Mouse (Mus musculus) kidney, adult 11 months (tissue): ENCODE data around the gene Ppp1r35.
A peak's percentile ranks its signal among the peaks of the same experiment; 100 is the strongest.

ENCODE experiments used
- DNase-seq: peaks from one replicate; pipeline ENCODE4 v3.0.0; 2022

Gene Ppp1r35

GRCm38 (mm10) chr5:137751988-137752387 lies 26.7 kb upstream of the Ppp1r35 start:
- no peak for DNase-seq

- DNase-seq, result no peak
Measured at GRCm38 (mm10) chr5:137753111-137753832, 25.4 kb upstream of the Ppp1r35 start.

GRCm38 (mm10) chr5:137755425-137755824 lies 23.2 kb upstream of the Ppp1r35 start:
- peak; percentile 4 for DNase-seq

GRCm38 (mm10) chr5:137756106-137756505 lies 22.5 kb upstream of the Ppp1r35 start:
- peak; percentile 4 for DNase-seq

- peak; percentile 87 for DNase-seq
Measured at GRCm38 (mm10) chr5:137756882-137757661, 21.6 kb upstream of the Ppp1r35 start.

- DNase-seq, result peak; percentile 43
Measured at GRCm38 (mm10) chr5:137757887-137758286, 20.8 kb upstream of the Ppp1r35 start.

GRCm38 (mm10) chr5:137758921-137759534 lies 19.6 kb upstream of the Ppp1r35 start:
- DNase-seq, result peak; percentile 6

- peak; percentile 92 for DNase-seq
Measured at GRCm38 (mm10) chr5:137759971-137760412, 18.7 kb upstream of the Ppp1r35 start.

- DNase-seq, result peak; percentile 5
Measured at GRCm38 (mm10) chr5:137764609-137765340, 13.9 kb upstream of the Ppp1r35 start.

GRCm38 (mm10) chr5:137766270-137766669 lies 12.4 kb upstream of the Ppp1r35 start:
- DNase-seq, result no peak

GRCm38 (mm10) chr5:137768475-137768874 lies 10.2 kb upstream of the Ppp1r35 start:
- no peak for DNase-seq

- peak; percentile 9 for DNase-seq
Measured at GRCm38 (mm10) chr5:137770709-137771108, 7.9 kb upstream of the Ppp1r35 start.

- no peak for DNase-seq
Measured at GRCm38 (mm10) chr5:137772755-137773154, 5.9 kb upstream of the Ppp1r35 start.

GRCm38 (mm10) chr5:137775587-137776290 lies 2.9 kb upstream of the Ppp1r35 start:
- no peak for DNase-seq

GRCm38 (mm10) chr5:137776408-137776918 lies 2.2 kb upstream of the Ppp1r35 start:
- DNase-seq, result peak; percentile 74

- DNase-seq, result no peak
Measured at GRCm38 (mm10) chr5:137777267-137777845, 1.3 kb upstream of the Ppp1r35 start.

- peak; percentile 37 for DNase-seq
Measured at GRCm38 (mm10) chr5:137779053-137779933, 644 bp downstream of the Ppp1r35 start.

GRCm38 (mm10) chr5:137781661-137782060 lies 3.0 kb downstream of the Ppp1r35 start:
- no peak for DNase-seq

GRCm38 (mm10) chr5:137782776-137783522 lies 4.3 kb downstream of the Ppp1r35 start:
- DNase-seq, result peak; percentile 19
